Mouse (Mus musculus) right cerebral cortex, adult 18-20 months (tissue): ENCODE data around the gene Ube2l3.

Source experiments
- DNase-seq: peaks from one replicate; pipeline ENCODE4 v3.0.0; 2022; ENCODE audit warnings: mixed read lengths

Gene Ube2l3

GRCm38 (mm10) chr16:17146772-17147235 lies 55.6 kb downstream of the Ube2l3 start, which contains the start of gene Ccdc116:
Ccdc116 (minus strand) TSS chr16:17147229.
- DNase-seq, result peak; percentile 85

GRCm38 (mm10) chr16:17144339-17144738 lies 58.1 kb downstream of the Ube2l3 start, which contains the start of gene Ydjc:
Ydjc (plus strand) TSS chr16:17144621.
- no peak for DNase-seq

GRCm38 (mm10) chr16:17137355-17137754 lies 65.1 kb downstream of the Ube2l3 start:
- no peak for DNase-seq

- no peak for DNase-seq
These were observed 69.6 kb downstream of the Ube2l3 start for GRCm38 (mm10) chr16:17132906-17133200.

- peak; percentile 99 for DNase-seq
These were observed 70.2 kb downstream of the Ube2l3 start, which contains the start of gene Sdf2l1 for GRCm38 (mm10) chr16:17132089-17132905. Sdf2l1 (minus strand) TSS chr16:17132383.

GRCm38 (mm10) chr16:17131191-17132088 lies 71.0 kb downstream of the Ube2l3 start:
- DNase-seq, result peak; percentile 38

- DNase-seq, result peak; percentile 42
These were observed 75.2 kb downstream of the Ube2l3 start for GRCm38 (mm10) chr16:17127292-17127691.

GRCm38 (mm10) chr16:17124871-17125520 lies 77.5 kb downstream of the Ube2l3 start, which contains the start of gene 2610318N02Rik:
2610318N02Rik (minus strand) TSS chr16:17125167.
- DNase-seq, result peak; percentile 74

GRCm38 (mm10) chr16:17124119-17124870 lies 78.2 kb downstream of the Ube2l3 start:
- no peak for DNase-seq

GRCm38 (mm10) chr16:17121569-17121968 lies 80.9 kb downstream of the Ube2l3 start:
- DNase-seq, result no peak

GRCm38 (mm10) chr16:17117309-17117799 lies 85.1 kb downstream of the Ube2l3 start:
- DNase-seq, result no peak

GRCm38 (mm10) chr16:17110771-17111743 lies 91.4 kb downstream of the Ube2l3 start, which contains the start of gene Ppil2:
Ppil2 (minus strand) TSS chr16:17111257.
- peak; percentile 83 for DNase-seq

GRCm38 (mm10) chr16:17104600-17104999 lies 97.8 kb downstream of the Ube2l3 start:
- no peak for DNase-seq

GRCm38 (mm10) chr16:17102630-17103220 lies 99.7 kb downstream of the Ube2l3 start:
- no peak for DNase-seq
